Mouse (Mus musculus) left cerebral cortex, postnatal 14 days (tissue): ENCODE data around the gene Scgb1b24. TPM values are rescaled to one million over a fixed set of nuclear protein-coding genes. Genes with fewer than 3 reads are reported as not detected.

ENCODE experiments used
- DNase-seq, 2 experiments: peaks; one replicate each; pipeline ENCODE4 v3.0.0; 2021 to 2022; ENCODE audit warnings: low spot score in 2 of 2, mixed read lengths in 1 of 2
- intact Hi-C: fragments of 180-260 bp; cut with DNase I; formaldehyde crosslinking; loops from one replicate; pipeline ENCODE4 v1.15.1; 2025
- long read RNA-seq, 2 experiments: library from polyadenylated mRNA; stranded (forward); transcript quantifications; one replicate each; pipeline ENCODE4 v2.0.0; 2021
- total RNA-seq, 2 experiments: library from RNA; stranded (reverse); gene quantifications; 2 replicates each; pipeline ENCODE4 v1.2.3; 2021

The Scgb1b24 gene
- not detected for total RNA-seq
- long read RNA-seq, experiment 1: 0 reads
- long read RNA-seq, experiment 2: 0 reads

DNA sequence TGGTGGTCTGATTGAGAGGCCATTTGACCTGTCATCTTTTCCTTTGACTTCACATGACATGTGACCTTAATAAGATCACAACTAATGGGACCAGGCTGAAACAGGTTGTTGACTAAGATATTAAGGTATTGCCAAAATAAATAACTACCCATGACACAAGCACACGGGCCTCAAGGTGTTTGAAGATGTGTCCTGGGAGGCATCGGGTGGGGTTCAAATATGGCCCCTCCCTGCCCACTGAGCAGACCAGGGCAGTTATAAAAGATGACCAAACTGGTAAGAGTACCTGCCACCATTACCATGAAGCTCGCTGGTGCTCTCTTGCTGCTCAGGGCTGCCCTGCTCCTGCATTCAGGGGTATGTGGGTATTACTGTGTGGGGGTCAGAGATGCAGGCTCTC, at the start of gene Scgb1b24:
Gene Scgb1b24, plus strand, starts transcription at position 301 of the 400 bp plus-strand sequence.
- DNase-seq: no peak
- intact Hi-C loops: no loop called here

DNA sequence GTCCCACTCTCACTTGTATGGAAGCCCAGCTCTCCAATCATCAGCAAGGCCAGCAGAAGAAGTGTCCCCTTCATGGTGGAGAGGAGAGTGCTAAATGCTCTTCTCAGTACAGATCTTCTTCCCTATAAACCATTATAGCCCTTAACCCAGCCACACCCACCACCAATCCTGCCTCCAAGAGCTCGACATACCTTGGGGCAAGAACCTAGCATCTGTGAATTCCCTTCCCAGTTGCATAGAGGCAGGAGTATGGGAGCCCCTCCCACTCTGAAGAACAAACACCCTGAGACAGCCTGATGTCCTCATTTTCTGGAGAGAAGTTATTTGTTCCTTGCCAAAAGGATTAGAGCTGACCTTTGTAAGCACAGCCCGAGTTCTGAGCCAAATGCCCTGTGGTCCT, 4.4 kb upstream of the Scgb1b24 start, which contains the start of gene Scgb2b24:
Gene Scgb2b24, minus strand, starts transcription at position 101 of the 400 bp plus-strand sequence.
- no peak for DNase-seq

More for the DNA sequence above, 4.4 kb upstream of the Scgb1b24 start, which contains the start of gene Scgb2b24:
- intact Hi-C loops: no loop called here

Other genes starting within 250 kb of the Scgb1b24 start
- gene Scgb2b21, start 223.3 kb upstream of the Scgb1b24 start, total RNA-seq: not detected
- gene Scgb2b24, start 4.5 kb upstream of the Scgb1b24 start, total RNA-seq: not detected
- not detected for gene Scgb2b26, start 201.2 kb downstream of the Scgb1b24 start, total RNA-seq